Mouse (Mus musculus) left cerebral cortex, adult 2 months (tissue): ENCODE measurements around the gene Synj2bp. TPM values are rescaled to one million over a fixed set of nuclear protein-coding genes. Genes with fewer than 3 reads are reported as not detected.
"Not testable (repeated sequence)": the region's sequence is repeated elsewhere in the genome, so short reads cannot be mapped to it uniquely, and the experiment has no call there.

Source experiments
- DNase-seq, 2 experiments: peaks; one replicate each; pipeline ENCODE4 v3.0.0; 2021 to 2022; ENCODE audit warnings: low spot score in 2 of 2, mixed read lengths in 1 of 2; ENCODE audit errors: extremely low spot score in 1 of 2
- H3K27ac ChIP-seq: fragments of 200-600 bp; 2 replicates; pipeline ENCODE4 v1.8.1; 2022
- H3K4me3 ChIP-seq: fragments of 200-600 bp; 2 replicates; pipeline ENCODE4 v1.8.1; 2022
- CTCF ChIP-seq: fragments of 200-600 bp; IDR thresholded peaks from 2 replicates; pipeline ENCODE4 v1.8.1; 2022; ENCODE audit warnings: antibody characterized with exemption, mild to moderate bottlenecking, moderate library complexity
- intact Hi-C: fragments of 180-260 bp; cut with DNase I; formaldehyde crosslinking; loops from one replicate; pipeline ENCODE4 v1.15.1; 2025
- long read RNA-seq, 2 experiments: library from polyadenylated mRNA; stranded (forward); transcript quantifications; one replicate each; pipeline ENCODE4 v2.0.0; 2021; ENCODE audit warnings: borderline mapping rate in 2 of 2
- total RNA-seq, 2 experiments: library from RNA; stranded (reverse); gene quantifications; 2 replicates each; pipeline ENCODE4 v1.2.3; 2021

Gene Synj2bp
- 10 to 100 TPM; 37.1 to 38.0 TPM for total RNA-seq
- long read RNA-seq, experiment 1, full-length matches to known transcripts = 28 of 31 reads
- long read RNA-seq, experiment 1, partial matches to known transcripts = 2 of 31 reads
- long read RNA-seq, experiment 1, other reads (novel, unspliced or antisense) = 1 of 31 reads
- long read RNA-seq, experiment 2, full-length matches to known transcripts = 15 of 19 reads
- long read RNA-seq, experiment 2, partial matches to known transcripts = 0 of 19 reads
- long read RNA-seq, experiment 2, other reads (novel, unspliced or antisense) = 4 of 19 reads

- H3K27ac ChIP-seq = peak within 1 kb of the TSS; percentile 65
- intact Hi-C loops = loop anchor here (1.0 to 2.0 kb wide), 2 partner anchors 48 to 63 kb away; partner anchors contain the start of genes Cox16 and Med6
- peak within 1 kb of the TSS; percentile 77 for H3K4me3 ChIP-seq
- no peak for TF ChIP-seq CTCF
- peak; percentile 84 to 85 for DNase-seq
These were observed at the start of gene Synj2bp, which contains the start of gene Gm20498 for GRCm38 (mm10) chr12:81532316-81533028. Gene Synj2bp (minus strand): TSS chr12:81532911. Gene Gm20498 (minus strand): TSS chr12:81532905.

GRCm38 (mm10) chr12:81568374-81568773 lies 35.7 kb upstream of the Synj2bp start, which contains the start of gene Adam21:
Gene Adam21 (minus strand): TSS chr12:81568474.
- no peak for DNase-seq
- no peak within 1 kb of the TSS for H3K4me3 ChIP-seq
- no peak for TF ChIP-seq CTCF
- intact Hi-C loops = no loop called here
- H3K27ac ChIP-seq = no peak within 1 kb of the TSS

GRCm38 (mm10) chr12:81567931-81568330 lies 35.2 kb upstream of the Synj2bp start:
- no peak for TF ChIP-seq CTCF
- Histone ChIP-seq H3K4me3 (no peak overlapping the region), H3K27ac (no peak overlapping the region)
- DNase-seq = no peak
- intact Hi-C loops = no loop called here

GRCm38 (mm10) chr12:81564173-81564572 lies 31.5 kb upstream of the Synj2bp start:
- no peak for DNase-seq
- no peak overlapping the region for H3K4me3 ChIP-seq
- intact Hi-C loops = no loop called here
- H3K27ac ChIP-seq = no peak overlapping the region
- no peak for TF ChIP-seq CTCF

GRCm38 (mm10) chr12:81549286-81549685 lies 16.6 kb upstream of the Synj2bp start:
- intact Hi-C loops = no loop called here
- DNase-seq = no peak
- TF ChIP-seq CTCF = no peak
- Histone ChIP-seq H3K4me3 (no peak overlapping the region), H3K27ac (no peak overlapping the region)

GRCm38 (mm10) chr12:81547163-81547562 lies 14.5 kb upstream of the Synj2bp start:
- DNase-seq = no peak
- H3K4me3 ChIP-seq = no peak overlapping the region
- TF ChIP-seq CTCF = no peak
- intact Hi-C loops = no loop called here
- H3K27ac ChIP-seq = no peak overlapping the region

- Histone ChIP-seq H3K27ac (peak overlapping the region; percentile 65), H3K4me3 (peak overlapping the region; percentile 77)
- DNase-seq = no peak
- no peak for TF ChIP-seq CTCF
- intact Hi-C loops = loop anchor here (2.0 kb wide), 1 partner anchor 48 kb away; the partner anchor contains the start of gene Cox16
These were observed 313 bp upstream of the Synj2bp start for GRCm38 (mm10) chr12:81533029-81533419.

- H3K4me3 ChIP-seq, intact Hi-C loops, H3K27ac ChIP-seq, DNase-seq: not testable (repeated sequence)
These were observed 2.1 kb downstream of the Synj2bp start for GRCm38 (mm10) chr12:81530587-81530986.

GRCm38 (mm10) chr12:81496906-81497305 lies 35.8 kb downstream of the Synj2bp start:
- H3K27ac ChIP-seq, DNase-seq, H3K4me3 ChIP-seq, intact Hi-C loops: not testable (repeated sequence)

GRCm38 (mm10) chr12:81490491-81490890 lies 42.2 kb downstream of the Synj2bp start:
- intact Hi-C loops = no loop called here
- Histone ChIP-seq H3K4me3 (no peak overlapping the region), H3K27ac (no peak overlapping the region)
- TF ChIP-seq CTCF = no peak
- no peak for DNase-seq

GRCm38 (mm10) chr12:81485311-81485710 lies 47.4 kb downstream of the Synj2bp start:
- no peak for TF ChIP-seq CTCF
- peak overlapping the region; percentile 62 for H3K4me3 ChIP-seq
- no peak for DNase-seq
- H3K27ac ChIP-seq = peak overlapping the region; percentile 98
- intact Hi-C loops = loop anchor here (2.0 to 10.0 kb wide), 2 partner anchors 47 to 109 kb away; partner anchors contain the start of genes Gm20498, Med6 and Synj2bp

GRCm38 (mm10) chr12:81484727-81485191 lies 48.0 kb downstream of the Synj2bp start, which contains the start of gene Cox16:
Gene Cox16 (minus strand): TSS chr12:81485127.
- Histone ChIP-seq H3K27ac (peak within 1 kb of the TSS; percentile 98), H3K4me3 (peak within 1 kb of the TSS; percentile 62)
- DNase-seq = peak; percentile 81 to 86
- intact Hi-C loops = loop anchor here (2.0 to 10.0 kb wide), 2 partner anchors 48 to 110 kb away; partner anchors contain the start of genes Gm20498, Med6 and Synj2bp
- TF ChIP-seq CTCF = no peak
